Mouse (Mus musculus) 3T3-L1 (cell line): ENCODE measurements around the gene Pinlyp.

ENCODE experiments used
- DNase-seq: peaks from one replicate; pipeline ENCODE4 v3.0.0-alpha.2; 2015; ENCODE audit warnings: low read depth, low spot score

Pinlyp gene

DNA sequence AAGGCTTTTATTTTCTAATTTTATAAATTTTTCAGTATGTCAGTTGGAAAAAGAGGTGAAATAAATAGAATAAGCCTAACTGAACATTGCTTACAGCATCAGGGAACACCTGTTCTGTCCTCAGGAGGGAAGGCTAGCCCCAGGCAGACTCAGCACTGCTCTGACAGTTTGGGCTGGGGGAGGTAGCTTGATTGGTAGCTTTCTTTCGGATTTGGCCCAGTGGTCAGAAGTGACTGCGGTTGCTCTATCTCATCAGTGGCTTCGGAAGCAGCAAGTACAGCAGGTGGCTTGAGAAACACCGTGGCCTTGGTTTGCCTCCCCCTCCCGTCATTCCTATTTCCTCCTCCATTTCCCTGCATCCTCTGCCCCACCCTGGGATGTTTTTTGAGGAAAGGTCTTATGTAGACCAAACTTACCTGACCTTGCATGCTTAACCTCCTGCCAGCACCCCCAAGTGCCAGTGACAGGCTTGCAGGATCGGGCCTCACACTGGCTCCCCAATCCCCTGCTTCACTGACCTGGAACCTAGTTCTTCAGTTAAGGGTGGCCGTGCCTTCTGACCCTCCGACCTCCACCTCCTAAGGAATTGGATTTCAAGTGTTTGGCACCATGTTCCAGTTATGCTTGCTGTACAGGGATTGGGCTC is 17.4 kb upstream of the Pinlyp start:
- DNase-seq = no peak

DNA sequence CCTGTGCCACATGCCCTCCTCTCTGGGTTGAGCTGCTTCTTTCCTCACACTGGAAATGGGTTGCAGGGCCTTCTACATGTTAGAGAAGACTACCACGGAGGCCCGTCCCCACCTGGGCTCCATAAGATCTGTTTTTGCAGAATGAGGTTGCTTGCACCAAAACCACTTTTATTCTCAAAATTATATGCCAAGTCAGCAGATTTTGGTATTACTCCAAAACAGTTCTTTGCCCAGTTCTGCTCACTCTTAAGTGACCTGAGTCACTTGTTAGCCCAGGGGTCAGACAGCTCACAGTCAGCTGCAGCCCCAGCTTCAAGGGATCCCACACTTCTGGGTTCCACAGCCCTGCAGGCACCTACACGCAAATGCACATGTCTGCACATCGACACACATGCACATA is 15.5 kb upstream of the Pinlyp start:
- no peak for DNase-seq

GRCm38 (mm10) chr7:24555786-24556185 is 9.9 kb upstream of the Pinlyp start:
- DNase-seq = no peak

GRCm38 (mm10) chr7:24551985-24552759 is 6.3 kb upstream of the Pinlyp start:
- no peak for DNase-seq

DNA sequence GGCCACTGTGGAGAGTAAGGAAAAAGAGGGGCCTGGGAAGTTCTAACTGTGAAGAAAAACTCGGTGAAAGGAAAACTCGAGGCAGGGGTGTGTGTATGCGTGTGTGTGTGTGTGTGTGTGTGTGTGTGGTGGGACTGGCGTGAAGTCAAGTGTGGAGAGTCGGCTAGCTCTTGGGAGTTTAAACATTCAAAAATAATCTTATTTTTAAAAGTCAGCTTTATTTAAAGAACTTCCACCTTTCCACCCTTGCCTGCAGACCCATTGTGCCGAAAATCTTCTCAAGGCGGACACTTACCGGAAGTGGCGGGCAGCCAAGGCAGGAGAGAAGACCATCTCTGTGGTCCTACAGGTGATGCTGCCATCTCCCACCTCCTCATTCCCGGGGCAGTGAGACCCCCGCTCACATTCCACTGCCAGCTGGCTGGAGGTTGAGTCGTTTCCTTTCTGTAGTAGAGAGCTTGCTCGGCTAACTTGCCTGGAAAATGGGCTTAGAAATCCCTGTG is 1.7 kb upstream of the Pinlyp start:
- DNase-seq = peak; percentile 4

- DNase-seq = peak; percentile 99
These were observed 894 bp upstream of the Pinlyp start for GRCm38 (mm10) chr7:24546634-24547389.

GRCm38 (mm10) chr7:24544506-24544905 is 1.4 kb downstream of the Pinlyp start:
- peak; percentile 42 for DNase-seq

GRCm38 (mm10) chr7:24539686-24540085 is 6.2 kb downstream of the Pinlyp start:
- no peak for DNase-seq

DNA sequence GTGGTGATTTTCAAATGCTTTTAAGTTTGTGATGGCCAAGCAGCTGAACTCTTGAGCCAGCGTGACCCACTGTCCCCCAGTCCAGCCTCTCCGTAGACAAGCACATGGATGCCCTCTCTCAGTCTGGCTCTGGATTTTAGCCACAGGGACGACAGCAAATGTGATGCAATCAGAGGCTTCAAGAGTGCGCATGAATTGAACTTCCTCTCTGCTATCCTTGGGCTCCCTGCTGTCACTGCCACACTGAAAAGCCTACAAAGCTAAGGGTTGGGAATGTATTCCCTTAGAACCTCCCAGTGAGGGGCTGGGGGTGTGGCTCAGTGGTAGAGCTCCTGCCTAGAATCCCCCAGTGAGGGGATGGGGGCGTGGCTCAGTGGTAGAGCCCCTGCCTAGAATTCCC is 7.2 kb downstream of the Pinlyp start:
- DNase-seq = no peak

GRCm38 (mm10) chr7:24538154-24538553 is 7.8 kb downstream of the Pinlyp start:
- DNase-seq = no peak

DNA sequence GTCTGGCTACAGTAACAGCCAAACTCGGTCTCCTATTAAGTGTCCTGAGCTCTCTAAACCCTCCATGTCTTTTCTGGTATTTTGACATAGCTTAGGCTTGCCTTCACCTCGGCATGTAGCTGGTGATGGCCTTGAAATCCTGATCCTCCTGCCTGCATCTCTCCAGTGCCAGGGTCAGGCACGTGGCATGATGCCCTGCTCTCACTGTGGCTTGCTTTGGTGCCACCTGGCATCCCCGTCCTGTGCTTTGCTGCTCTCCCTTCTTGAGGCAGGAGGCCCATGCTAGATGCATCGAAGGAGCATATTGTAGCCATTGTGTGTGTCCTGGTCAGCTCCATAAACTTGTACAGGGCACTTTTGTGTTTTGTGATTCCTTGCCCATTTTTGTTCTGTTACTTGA is 8.3 kb downstream of the Pinlyp start:
- DNase-seq = no peak

DNA sequence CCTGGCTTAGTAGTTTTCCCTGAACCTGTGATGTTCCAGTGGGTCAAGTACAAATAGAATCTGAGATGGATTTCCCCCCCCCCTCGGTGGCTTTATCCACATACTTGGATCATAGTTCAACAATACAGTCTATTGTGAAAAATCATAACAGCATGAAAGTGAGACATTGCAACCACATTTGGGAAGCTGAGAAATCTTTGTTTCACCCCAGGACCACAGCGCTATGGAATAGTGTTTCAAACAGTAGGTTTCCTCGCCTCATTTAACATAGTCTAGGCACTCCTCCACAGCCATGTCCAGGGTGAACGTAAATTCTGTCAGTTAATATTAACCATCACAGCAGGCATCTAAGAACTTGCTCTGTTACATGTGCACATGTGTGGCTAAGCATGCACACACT is 8.8 kb downstream of the Pinlyp start:
- DNase-seq = no peak

- no peak for DNase-seq
These were observed 11.6 kb downstream of the Pinlyp start for GRCm38 (mm10) chr7:24534301-24534700.

- DNase-seq = no peak
These were observed 12.1 kb downstream of the Pinlyp start for GRCm38 (mm10) chr7:24533806-24534205.

- DNase-seq = no peak
These were observed 12.8 kb downstream of the Pinlyp start for GRCm38 (mm10) chr7:24533031-24533571.

- peak; percentile 73 for DNase-seq
These were observed 14.5 kb downstream of the Pinlyp start for GRCm38 (mm10) chr7:24531211-24531971.

- peak; percentile 98 for DNase-seq
These were observed 15.6 kb downstream of the Pinlyp start, which contains the start of gene Irgq for GRCm38 (mm10) chr7:24530062-24530931. Irgq (plus strand) TSS chr7:24530689.

GRCm38 (mm10) chr7:24529580-24529979 is 16.3 kb downstream of the Pinlyp start:
- no peak for DNase-seq

- DNase-seq = no peak
These were observed 17.1 kb downstream of the Pinlyp start for GRCm38 (mm10) chr7:24528861-24529260.
